Mouse (Mus musculus) heart, embryonic 12.5 days (tissue): Measurements from ENCODE around the gene Flot2. TPM values are rescaled to one million over a fixed set of nuclear protein-coding genes. Genes with fewer than 3 reads are reported as not detected.

Experiments
- ATAC-seq: fragments of 200-750 bp; cut with Nextera tagmentation; 2 replicates; pipeline ENCODE4 v1.8.0; 2017; ENCODE audit warnings: moderate TSS enrichment, moderate library complexity; ENCODE audit not compliant: insufficient number of reproducible peaks, low FRiP score
- H3K27ac ChIP-seq: fragments of 300-500 bp; sonication (generic); 2 replicates; pipeline ENCODE4 v1.5.1; 2016; ENCODE audit warnings: mild to moderate bottlenecking, moderate library complexity; ENCODE audit not compliant: poor library complexity, severe bottlenecking
- H3K27me3 ChIP-seq: fragments of 300-500 bp; sonication (generic); replicated peaks from 2 replicates; pipeline ENCODE4 v1.6.1; 2016; ENCODE audit warnings: mild to moderate bottlenecking, moderate library complexity
- H3K36me3 ChIP-seq: fragments of 300-500 bp; sonication (generic); 2 replicates; pipeline ENCODE4 v1.6.1; 2016; ENCODE audit warnings: mild to moderate bottlenecking, moderate library complexity
- H3K4me1 ChIP-seq: fragments of 300-500 bp; sonication (generic); replicated peaks from 2 replicates; pipeline ENCODE4 v1.6.1; 2016; ENCODE audit warnings: mild to moderate bottlenecking
- H3K4me2 ChIP-seq: fragments of 300-500 bp; sonication (generic); 2 replicates; pipeline ENCODE4 v1.6.1; 2016; ENCODE audit warnings: mild to moderate bottlenecking, moderate library complexity
- H3K4me3 ChIP-seq: fragments of 300-500 bp; sonication (generic); 2 replicates; pipeline ENCODE4 v1.5.1; 2016; ENCODE audit warnings: mild to moderate bottlenecking
- H3K9ac ChIP-seq: fragments of 300-500 bp; sonication (generic); 2 replicates; pipeline ENCODE4 v1.6.1; 2016; ENCODE audit warnings: mild to moderate bottlenecking, moderate library complexity
- H3K9me3 ChIP-seq: fragments of 300-500 bp; sonication (generic); replicated peaks from 2 replicates; pipeline ENCODE4 v1.6.1; 2016; ENCODE audit warnings: mild to moderate bottlenecking, moderate library complexity
- whole genome bisulfite sequencing: fragments of 180-500 bp; shearing (Covaris S2); methylation state at CpG from one replicate; pipeline ENCODE4 v1.1.7; 2016; 5-methylcytosine and 5-hydroxymethylcytosine counted together
- polyA plus RNA-seq: library from polyadenylated mRNA; unstranded; fragments of >200 nt; fragmentation: Nextera tagmentation; extraction: Ambion mirVana; gene quantifications from 2 replicates; pipeline ENCODE4 v1.2.1, GENCODE M21; 2016

Gene Flot2
- 71.7 and 73.4 TPM in 2 replicates for polyA plus RNA-seq

- H3K9ac ChIP-seq, result peak within 1 kb of the TSS; percentile 97
- H3K4me2 ChIP-seq, result peak within 1 kb of the TSS; percentile 90
- ATAC-seq, result peak; percentile 86
- no peaks in the 10 kb centered on the region for H3K9me3 ChIP-seq
- 3% methylated on average over 53 of the region's 55 CpGs for WGBS
- H3K27ac ChIP-seq, result peak within 1 kb of the TSS; percentile 82
- no peaks in the 10 kb centered on the region for H3K27me3 ChIP-seq
- peaks cover 28% of the 10 kb centered on the region for H3K4me1 ChIP-seq
- peak within 1 kb of the TSS; percentile 93 for H3K4me3 ChIP-seq
- peaks cover 39% of the 10 kb centered on the region for H3K36me3 ChIP-seq
Measured at GRCm38 (mm10) chr11:78037831-78038752, at the start of gene Flot2. TSS of gene Flot2 (plus strand) at chr11:78037931.

GRCm38 (mm10) chr11:77989071-77989690 lies 48.5 kb upstream of the Flot2 start:
- H3K27me3 ChIP-seq, result no peaks in the 10 kb centered on the region
- 90% methylated on average over 13 of the region's 13 CpGs for WGBS

GRCm38 (mm10) chr11:77995556-77995955 lies 42.2 kb upstream of the Flot2 start:
- Histone ChIP-seq H3K9ac (no peak overlapping the region), H3K4me1 (no peaks in the 10 kb centered on the region), H3K36me3 (peaks cover 39% of the 10 kb centered on the region), H3K4me3 (no peak overlapping the region), H3K27ac (no peak overlapping the region), H3K27me3 (no peaks in the 10 kb centered on the region), H3K4me2 (no peak overlapping the region), H3K9me3 (no peaks in the 10 kb centered on the region)
- 68% methylated on average over 1 of the region's 1 CpGs for WGBS
- ATAC-seq, result no peak

More at GRCm38 (mm10) chr11:77989071-77989690, 48.5 kb upstream of the Flot2 start:
- Histone ChIP-seq H3K4me1 (peaks cover 9% of the 10 kb centered on the region), H3K4me3 (no peak overlapping the region), H3K9ac (no peak overlapping the region), H3K9me3 (no peaks in the 10 kb centered on the region), H3K4me2 (no peak overlapping the region), H3K27ac (no peak overlapping the region), H3K36me3 (peaks cover 50% of the 10 kb centered on the region)
- no peak for ATAC-seq

- no peak overlapping the region for H3K9ac ChIP-seq
- peaks cover 63% of the 10 kb centered on the region for H3K36me3 ChIP-seq
- no peak for ATAC-seq
- WGBS, result 63% methylated on average over 5 of the region's 5 CpGs
- H3K4me3 ChIP-seq, result no peak overlapping the region
- peak overlapping the region; percentile 84 for H3K27ac ChIP-seq
- 0 out of 2 replicates have a peak overlapping the region, but pooled peaks have one; percentile 1 for H3K4me2 ChIP-seq
- H3K4me1 ChIP-seq, result peaks cover 22% of the 10 kb centered on the region
- H3K9me3 ChIP-seq, result no peaks in the 10 kb centered on the region
- no peaks in the 10 kb centered on the region for H3K27me3 ChIP-seq
Measured at GRCm38 (mm10) chr11:78006446-78006845, 31.3 kb upstream of the Flot2 start.

- H3K9ac ChIP-seq, result no peak overlapping the region
- 0 out of 2 replicates have a peak, but pooled peaks cover 12% of the 10 kb centered on the region for H3K4me1 ChIP-seq
- no peak overlapping the region for H3K27ac ChIP-seq
- no peaks in the 10 kb centered on the region for H3K27me3 ChIP-seq
- ATAC-seq, result peak; percentile 71; the same call in 1 of the 2 replicates
- no peak overlapping the region for H3K4me2 ChIP-seq
- H3K9me3 ChIP-seq, result no peaks in the 10 kb centered on the region
- H3K4me3 ChIP-seq, result no peak overlapping the region
- peaks cover 90% of the 10 kb centered on the region for H3K36me3 ChIP-seq
- WGBS, result 15% methylated on average over 4 of the region's 4 CpGs
Measured at GRCm38 (mm10) chr11:78019676-78020075, 18.1 kb upstream of the Flot2 start.

GRCm38 (mm10) chr11:78023607-78024006 lies 14.1 kb upstream of the Flot2 start:
- Histone ChIP-seq H3K9ac (no peak overlapping the region), H3K4me1 (0 out of 2 replicates have a peak, but pooled peaks cover 12% of the 10 kb centered on the region), H3K27me3 (no peaks in the 10 kb centered on the region), H3K4me3 (no peak overlapping the region), H3K36me3 (peaks cover 87% of the 10 kb centered on the region), H3K4me2 (no peak overlapping the region), H3K27ac (no peak overlapping the region), H3K9me3 (no peaks in the 10 kb centered on the region)
- no peak for ATAC-seq
- WGBS, result 86% methylated on average over 8 of the region's 8 CpGs

GRCm38 (mm10) chr11:78029240-78029639 lies 8.5 kb upstream of the Flot2 start:
- Histone ChIP-seq H3K36me3 (peaks cover 58% of the 10 kb centered on the region), H3K4me1 (peaks cover 29% of the 10 kb centered on the region), H3K9ac (no peak overlapping the region), H3K4me3 (no peak overlapping the region), H3K27ac (no peak overlapping the region), H3K4me2 (no peak overlapping the region), H3K9me3 (no peaks in the 10 kb centered on the region), H3K27me3 (no peaks in the 10 kb centered on the region)
- no peak for ATAC-seq
- WGBS, result 84% methylated on average over 8 of the region's 8 CpGs

GRCm38 (mm10) chr11:78030600-78030999 lies 7.1 kb upstream of the Flot2 start:
- H3K4me3 ChIP-seq, result no peak overlapping the region
- no peaks in the 10 kb centered on the region for H3K9me3 ChIP-seq
- no peak overlapping the region for H3K4me2 ChIP-seq
- no peaks in the 10 kb centered on the region for H3K27me3 ChIP-seq
- peaks cover 56% of the 10 kb centered on the region for H3K36me3 ChIP-seq
- H3K4me1 ChIP-seq, result peaks cover 29% of the 10 kb centered on the region
- H3K27ac ChIP-seq, result no peak overlapping the region
- no peak overlapping the region for H3K9ac ChIP-seq
- WGBS, result 72% methylated on average over 2 of the region's 2 CpGs
- no peak for ATAC-seq

- no peak for ATAC-seq
- peak overlapping the region; percentile 94 for H3K4me2 ChIP-seq
- H3K4me1 ChIP-seq, result peaks cover 29% of the 10 kb centered on the region
- 43% methylated on average over 6 of the region's 6 CpGs for WGBS
- H3K36me3 ChIP-seq, result peaks cover 50% of the 10 kb centered on the region
- H3K9ac ChIP-seq, result peak overlapping the region; percentile 84
- no peaks in the 10 kb centered on the region for H3K9me3 ChIP-seq
- H3K27me3 ChIP-seq, result no peaks in the 10 kb centered on the region
- H3K27ac ChIP-seq, result 0 out of 2 replicates have a peak overlapping the region, but pooled peaks have one; percentile 74
- peak overlapping the region; percentile 76 for H3K4me3 ChIP-seq
Measured at GRCm38 (mm10) chr11:78031389-78031788, 6.3 kb upstream of the Flot2 start.

- peak within 1 kb of the TSS; percentile 74 for H3K27ac ChIP-seq
- H3K4me2 ChIP-seq, result peak within 1 kb of the TSS; percentile 94
- H3K36me3 ChIP-seq, result peaks cover 45% of the 10 kb centered on the region
- H3K4me1 ChIP-seq, result peaks cover 31% of the 10 kb centered on the region
- no peaks in the 10 kb centered on the region for H3K27me3 ChIP-seq
- WGBS, result under 1% methylated on average over 95 of the region's 96 CpGs
- H3K9ac ChIP-seq, result peak within 1 kb of the TSS; percentile 84
- H3K4me3 ChIP-seq, result peak within 1 kb of the TSS; percentile 76
- peak; percentile 91 for ATAC-seq
- H3K9me3 ChIP-seq, result no peaks in the 10 kb centered on the region
Measured at GRCm38 (mm10) chr11:78031947-78032808, 5.6 kb upstream of the Flot2 start, which contains the start of gene Dhrs13. TSS of gene Dhrs13 (plus strand) at chr11:78032280.
